Mouse (Mus musculus) liver, embryonic 14.5 days (tissue): ENCODE results near the gene Stk16. TPM values are rescaled to one million over a fixed set of nuclear protein-coding genes. Genes with fewer than 3 reads are reported as not detected.
A peak's percentile ranks its signal among the peaks of the same experiment; 100 is the strongest.

Experiments
- ATAC-seq: fragments of 200-750 bp; cut with Nextera tagmentation; 2 replicates; pipeline ENCODE4 v1.8.0; 2017; ENCODE audit warnings: moderate number of reproducible peaks, mild to moderate bottlenecking, moderate library complexity; ENCODE audit not compliant: insufficient read depth
- DNase-seq, 3 experiments: peaks; one replicate each; pipeline ENCODE4 v3.0.0-alpha.2; 2012 to 2013; ENCODE audit warnings: low read depth in 3 of 3, low spot score in 3 of 3
- H3K27ac ChIP-seq: fragments of 300-500 bp; sonication (generic); 2 replicates; pipeline ENCODE4 v1.5.1; 2014; ENCODE audit warnings: moderate library complexity, mild to moderate bottlenecking, control low read depth, inconsistent platforms
- H3K27me3 ChIP-seq: fragments of 300-500 bp; sonication (generic); 2 replicates; pipeline ENCODE4 v1.6.1; 2014; ENCODE audit warnings: mild to moderate bottlenecking, low read length, moderate library complexity; ENCODE audit not compliant: control insufficient read depth, insufficient read depth
- H3K36me3 ChIP-seq: fragments of 300-500 bp; sonication (generic); replicated peaks from 2 replicates; pipeline ENCODE4 v1.6.1; 2014; ENCODE audit warnings: low read depth; ENCODE audit not compliant: control insufficient read depth, insufficient read depth
- H3K4me1 ChIP-seq, 2 experiments: fragments of 200-500 bp in 1 of 2; fragments of 300-500 bp in 1 of 2; sonication (generic) in 1 of 2; replicated peaks; 2 replicates each; pipeline ENCODE4 v1.6.1; 2012 to 2014; ENCODE audit warnings: antibody characterized with exemption in 1 of 2, inconsistent platforms in 1 of 2, low read length in 1 of 2; ENCODE audit not compliant: control insufficient read depth in 2 of 2, insufficient read depth in 2 of 2
- H3K4me2 ChIP-seq: fragments of 300-500 bp; sonication (generic); 2 replicates; pipeline ENCODE4 v1.6.1; 2014; ENCODE audit warnings: low read depth, mild to moderate bottlenecking, control low read depth, moderate library complexity
- H3K4me3 ChIP-seq, 2 experiments: fragments of 200-500 bp in 1 of 2; fragments of 300-500 bp in 1 of 2; sonication (generic) in 1 of 2; 2 replicates each; pipeline ENCODE4 v1.5.1; 2012 to 2014; ENCODE audit warnings: low read depth in 2 of 2, low read length in 2 of 2, mild to moderate bottlenecking in 2 of 2, control low read depth in 1 of 2, inconsistent platforms in 1 of 2, moderate library complexity in 1 of 2; ENCODE audit not compliant: insufficient read depth in 1 of 2
- H3K9ac ChIP-seq: fragments of 300-500 bp; sonication (generic); replicated peaks from 2 replicates; pipeline ENCODE4 v1.6.1; 2014; ENCODE audit warnings: mild to moderate bottlenecking, control low read depth, moderate library complexity
- H3K9me3 ChIP-seq: fragments of 300-500 bp; sonication (generic); 2 replicates; pipeline ENCODE4 v1.6.1; 2016; ENCODE audit warnings: low read length, mixed read lengths; ENCODE audit not compliant: control insufficient read depth
- CTCF ChIP-seq: IDR thresholded peaks from 2 replicates; pipeline ENCODE4 v1.5.1; 2016; ENCODE audit warnings: antibody characterized with exemption, low read depth, control low read depth
- EP300 ChIP-seq: IDR thresholded peaks from 2 replicates; pipeline ENCODE4 v1.6.1; 2016; ENCODE audit warnings: antibody characterized with exemption, low read depth
- WGBS: fragments of 180-500 bp; shearing (Covaris S2); extraction: QIAGEN DNeasy Blood & Tissue Kit; methylation state at CpG from one replicate; pipeline ENCODE4 v1.1.7; 2014; ENCODE audit not compliant: insufficient replicate concordance; 5-methylcytosine and 5-hydroxymethylcytosine counted together
- polyA plus RNA-seq, 2 experiments: library from polyadenylated mRNA; depleted of rRNA in 1 of 2; stranded (reverse) in 1 of 2; unstranded in 1 of 2; fragments of >200 nt; fragmentation: Nextera tagmentation in 1 of 2; extraction: Ambion mirVana in 1 of 2; gene quantifications; 2 replicates each; pipeline versions ENCODE4 v1.2.1 to v1.2.3; 2012 to 2014

The Stk16 gene
- 76.3 and 93.3 TPM in 2 replicates for polyA plus RNA-seq (2012; rRNA removed)
- polyA plus RNA-seq (2014; fragmentation: Nextera tagmentation; extraction: Ambion mirVana), result 61.8 and 66.1 TPM in 2 replicates

GRCm38 (mm10) chr1:75210136-75211087 lies at the start of gene Stk16, which contains the start of gene Glb1l:
Gene Stk16 (plus strand): TSS chr1:75210838.
Gene Glb1l (minus strand): TSS chr1:75210813.
- H3K9me3 ChIP-seq, result no peaks in the 10 kb centered on the region
- peak within 1 kb of the TSS; percentile 75 for H3K4me2 ChIP-seq
- ATAC-seq, result peak; percentile 87
- TF ChIP-seq CTCF, result no peak
- no peak for TF ChIP-seq EP300
- peak within 1 kb of the TSS; percentile 77 to 82 for H3K4me3 ChIP-seq
- DNase-seq, result peak; percentile 93 to 95 (median 94)
- H3K27ac ChIP-seq, result peak within 1 kb of the TSS; percentile 66
- 5% methylated on average over 42 of the region's 42 CpGs for WGBS
- peak within 1 kb of the TSS; percentile 86 for H3K9ac ChIP-seq
- peaks cover 52 to 61% of the 10 kb centered on the region in 2 experiments for H3K4me1 ChIP-seq
- H3K36me3 ChIP-seq, result peaks cover 29% of the 10 kb centered on the region
- H3K27me3 ChIP-seq, result no peaks in the 10 kb centered on the region

- DNase-seq, result no peak
- Histone ChIP-seq H3K27me3 (no peaks in the 10 kb centered on the region), H3K9me3 (no peaks in the 10 kb centered on the region), H3K36me3 (peaks cover 36% of the 10 kb centered on the region), H3K9ac (peak overlapping the region; percentile 77), H3K4me1 (peaks cover 19 to 24% of the 10 kb centered on the region in 2 experiments), H3K27ac (peak overlapping the region; percentile 91), H3K4me3 (peak overlapping the region; percentile 63 to 73), H3K4me2 (peak overlapping the region; percentile 85)
- TF ChIP-seq EP300 (no peak), CTCF (no peak)
- WGBS, result 8% methylated on average over 7 of the region's 7 CpGs
- ATAC-seq, result peak; percentile 22
Measured at GRCm38 (mm10) chr1:75168093-75168471, 42.6 kb upstream of the Stk16 start.

- H3K9ac ChIP-seq, result peak within 1 kb of the TSS; percentile 77
- H3K27me3 ChIP-seq, result no peaks in the 10 kb centered on the region
- H3K27ac ChIP-seq, result peak within 1 kb of the TSS; percentile 91
- H3K4me2 ChIP-seq, result peak within 1 kb of the TSS; percentile 85
- H3K9me3 ChIP-seq, result no peaks in the 10 kb centered on the region
- peaks cover 19 to 24% of the 10 kb centered on the region in 2 experiments for H3K4me1 ChIP-seq
- H3K4me3 ChIP-seq, result peak within 1 kb of the TSS; percentile 73
- peak; percentile 93 to 95 (median 93) for DNase-seq
- WGBS, result 2% methylated on average over 59 of the region's 59 CpGs
- peaks cover 43% of the 10 kb centered on the region for H3K36me3 ChIP-seq
- TF ChIP-seq EP300 (peak; percentile 1; the same call in 1 of the 2 replicates), CTCF (peak; percentile 28; the same call in 1 of the 2 replicates)
- peak; percentile 97 for ATAC-seq
Measured at GRCm38 (mm10) chr1:75168472-75169464, 41.9 kb upstream of the Stk16 start, which contains the start of gene Zfand2b. Gene Zfand2b (plus strand): TSS chr1:75168646.

GRCm38 (mm10) chr1:75179334-75180104 lies 31.1 kb upstream of the Stk16 start:
- WGBS, result 1% methylated on average over 23 of the region's 23 CpGs
- Histone ChIP-seq H3K36me3 (peaks cover 70% of the 10 kb centered on the region), H3K4me2 (peak overlapping the region; percentile 79), H3K9ac (peak overlapping the region; percentile 96), H3K27me3 (no peaks in the 10 kb centered on the region), H3K4me1 (peaks cover 16 to 18% of the 10 kb centered on the region in 2 experiments), H3K27ac (peak overlapping the region; percentile 95), H3K4me3 (peak overlapping the region; percentile 61 to 70), H3K9me3 (no peaks in the 10 kb centered on the region)
- ATAC-seq, result peak; percentile 77
- peak; percentile 79 to 84 (median 83) for DNase-seq
- TF ChIP-seq EP300 (peak; percentile 71), CTCF (no peak)
